Mouse (Mus musculus) stomach, embryonic 14.5 days (tissue): ENCODE data around the gene Fbp2. TPM values are rescaled to one million over a fixed set of nuclear protein-coding genes. Genes with fewer than 3 reads are reported as not detected.
"Not testable (repeated sequence)": the region's sequence is repeated elsewhere in the genome, so short reads cannot be mapped to it uniquely, and the experiment has no call there.

Source experiments
- ATAC-seq: fragments of 200-750 bp; cut with Nextera tagmentation; 2 replicates; pipeline ENCODE4 v1.8.0; 2017; ENCODE audit warnings: low read depth, moderate TSS enrichment; ENCODE audit not compliant: insufficient number of reproducible peaks, insufficient read depth, low FRiP score
- H3K27ac ChIP-seq: fragments of 300-500 bp; sonication (generic); 2 replicates; pipeline ENCODE4 v1.5.1; 2014; ENCODE audit warnings: mild to moderate bottlenecking, low read length, moderate library complexity, mixed read lengths
- H3K27me3 ChIP-seq: fragments of 300-500 bp; sonication (generic); 2 replicates; pipeline ENCODE4 v1.6.1; 2014; ENCODE audit warnings: low read length, control low read depth, mixed read lengths; ENCODE audit not compliant: control insufficient read depth, insufficient read depth
- H3K36me3 ChIP-seq: fragments of 300-500 bp; sonication (generic); 2 replicates; pipeline ENCODE4 v1.6.1; 2014; ENCODE audit warnings: mild to moderate bottlenecking, control low read depth, low read length, moderate library complexity, mixed read lengths; ENCODE audit not compliant: control insufficient read depth, insufficient read depth
- H3K4me1 ChIP-seq: fragments of 300-500 bp; sonication (generic); 2 replicates; pipeline ENCODE4 v1.6.1; 2014; ENCODE audit warnings: low read length, control low read depth, mixed read lengths; ENCODE audit not compliant: control insufficient read depth, insufficient read depth
- H3K4me2 ChIP-seq: fragments of 300-500 bp; sonication (generic); replicated peaks from 2 replicates; pipeline ENCODE4 v1.6.1; 2014; ENCODE audit warnings: low read depth, low read length, control low read depth
- H3K4me3 ChIP-seq: fragments of 300-500 bp; sonication (generic); 2 replicates; pipeline ENCODE4 v1.5.1; 2014; ENCODE audit warnings: low read depth, low read length, control low read depth
- H3K9ac ChIP-seq: fragments of 300-500 bp; sonication (generic); replicated peaks from 2 replicates; pipeline ENCODE4 v1.6.1; 2014; ENCODE audit warnings: low read depth, mild to moderate bottlenecking, control low read depth, low read length, moderate library complexity, mixed read lengths
- H3K9me3 ChIP-seq: fragments of 300-500 bp; sonication (generic); 2 replicates; pipeline ENCODE4 v1.6.1; 2016; ENCODE audit warnings: low read depth, low read length, control low read depth; ENCODE audit not compliant: control insufficient read depth
- WGBS: fragments of 180-500 bp; shearing (Covaris S2); extraction: QIAGEN DNeasy Blood & Tissue Kit; methylation state at CpG from one replicate; pipeline ENCODE4 v1.1.7; 2014; 5-methylcytosine and 5-hydroxymethylcytosine counted together
- polyA plus RNA-seq: library from polyadenylated mRNA; unstranded; fragments of >200 nt; fragmentation: Nextera tagmentation; extraction: Ambion mirVana; gene quantifications from 2 replicates; pipeline ENCODE4 v1.2.1, GENCODE M21; 2014

Gene Fbp2
- polyA plus RNA-seq, 1 experiment from 2014 or later, result 35.3 TPM

DNA sequence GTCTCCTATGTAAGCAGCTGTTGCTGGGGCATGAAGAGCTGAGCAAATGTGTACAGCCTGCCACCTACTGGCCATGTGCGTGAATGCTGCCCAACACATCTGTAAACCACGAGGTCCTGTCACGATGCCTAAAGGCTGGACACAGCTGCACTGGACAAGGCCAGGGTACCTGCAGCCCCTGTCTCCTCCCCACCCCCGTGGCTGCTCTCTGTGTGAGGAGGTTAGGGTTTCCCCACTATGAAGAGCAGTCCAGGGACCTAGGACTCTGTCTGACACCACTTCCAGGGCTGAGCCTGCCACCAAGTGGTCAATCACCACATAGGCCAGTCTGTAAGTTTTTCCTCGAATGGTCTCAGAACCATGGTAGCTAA lies 1.9 kb downstream of the Fbp2 start:
- 4% methylated on average over 5 of the region's 5 CpGs for WGBS
- ATAC-seq, result peak; percentile 79; the same call in 1 of the 2 replicates

DNA sequence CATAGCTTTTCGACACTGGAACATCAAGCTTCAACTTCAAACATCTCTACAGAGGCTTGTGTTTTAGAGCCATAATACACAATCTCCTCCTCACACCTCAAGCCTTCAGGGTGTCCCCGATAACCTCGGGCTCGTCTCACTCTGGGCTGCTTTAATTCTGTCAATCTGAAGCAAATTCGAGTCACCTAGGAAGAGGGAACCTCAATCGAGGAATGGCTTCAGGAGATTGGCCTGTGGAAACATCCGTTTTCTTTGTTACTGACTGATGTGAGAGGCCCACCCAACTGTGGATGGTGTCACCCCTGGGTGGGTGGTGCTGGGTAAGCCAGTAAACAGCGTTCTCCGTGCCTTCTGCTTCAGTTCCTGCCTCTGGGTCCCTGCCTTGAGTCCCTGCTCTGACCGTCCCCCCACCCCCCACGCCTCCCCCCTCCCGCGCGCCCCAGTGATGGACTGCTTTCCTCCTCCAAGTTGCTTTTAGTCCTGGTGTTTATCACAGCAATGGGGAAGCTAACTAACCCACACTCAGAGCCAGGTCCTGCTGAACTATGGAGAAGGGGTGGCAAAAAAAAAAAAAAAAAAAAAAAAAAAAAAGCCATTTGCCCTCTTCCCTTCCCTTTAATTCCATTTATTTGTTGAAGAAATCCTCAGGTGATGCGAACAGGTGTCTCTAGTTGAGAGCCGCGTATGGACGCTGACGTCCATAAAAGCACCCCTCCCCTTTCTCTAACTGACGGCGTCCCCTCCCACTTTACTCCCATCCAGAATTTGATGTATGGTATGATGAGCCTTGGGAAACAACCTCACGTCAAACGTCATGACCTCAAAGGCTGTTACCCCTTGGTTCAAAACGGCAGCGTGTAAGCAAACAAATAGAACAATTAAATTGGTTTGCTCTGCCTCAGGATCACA lies 2.6 kb downstream of the Fbp2 start:
- H3K4me2 ChIP-seq, result peak overlapping the region; percentile 45
- no peaks in the 10 kb centered on the region for H3K4me1 ChIP-seq
- 0 out of 2 replicates have a peak overlapping the region, but pooled peaks have one; percentile 7 for H3K4me3 ChIP-seq
- no peaks in the 10 kb centered on the region for H3K9me3 ChIP-seq
- 30% methylated on average over 25 of the region's 25 CpGs for WGBS
- no peak overlapping the region for H3K27ac ChIP-seq
- H3K27me3 ChIP-seq, result no peaks in the 10 kb centered on the region
- ATAC-seq, result no peak
- H3K36me3 ChIP-seq, result no peaks in the 10 kb centered on the region
- H3K9ac ChIP-seq, result no peak overlapping the region

More for the DNA sequence above, 1.9 kb downstream of the Fbp2 start:
- H3K36me3 ChIP-seq, result no peaks in the 10 kb centered on the region
- H3K4me3 ChIP-seq, result 0 out of 2 replicates have a peak overlapping the region, but pooled peaks have one; percentile 11
- H3K9ac ChIP-seq, result no peak overlapping the region
- no peaks in the 10 kb centered on the region for H3K9me3 ChIP-seq
- peak overlapping the region; percentile 45 for H3K4me2 ChIP-seq
- H3K4me1 ChIP-seq, result no peaks in the 10 kb centered on the region
- no peaks in the 10 kb centered on the region for H3K27me3 ChIP-seq
- no peak overlapping the region for H3K27ac ChIP-seq

DNA sequence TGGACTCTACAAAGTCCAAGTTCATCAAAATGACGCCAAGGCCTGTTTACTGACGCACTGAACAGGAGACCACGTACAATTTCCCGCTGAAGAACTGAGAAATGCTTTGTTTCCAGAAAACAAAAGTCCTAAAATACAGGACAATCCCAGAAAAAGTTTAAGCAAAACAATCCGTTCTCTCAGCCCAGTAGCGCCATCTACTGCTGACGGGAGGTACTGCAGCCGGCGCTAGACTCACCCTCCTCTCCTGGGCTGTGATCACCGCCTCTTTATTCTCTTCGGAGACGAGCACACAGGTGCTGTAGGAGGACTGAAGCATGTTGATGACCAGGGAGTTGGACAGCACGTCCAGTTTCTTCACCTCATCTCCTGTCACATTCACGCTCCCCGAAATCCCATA lies 3.6 kb downstream of the Fbp2 start:
- H3K4me2 ChIP-seq, result 0 out of 2 replicates have a peak overlapping the region, but pooled peaks have one; percentile 2
- H3K36me3 ChIP-seq, result no peaks in the 10 kb centered on the region
- WGBS, result 13% methylated on average over 15 of the region's 15 CpGs
- no peaks in the 10 kb centered on the region for H3K4me1 ChIP-seq
- no peak for ATAC-seq
- no peak overlapping the region for H3K27ac ChIP-seq
- H3K4me3 ChIP-seq, result no peak overlapping the region
- no peaks in the 10 kb centered on the region for H3K9me3 ChIP-seq
- no peaks in the 10 kb centered on the region for H3K27me3 ChIP-seq
- H3K9ac ChIP-seq, result no peak overlapping the region

DNA sequence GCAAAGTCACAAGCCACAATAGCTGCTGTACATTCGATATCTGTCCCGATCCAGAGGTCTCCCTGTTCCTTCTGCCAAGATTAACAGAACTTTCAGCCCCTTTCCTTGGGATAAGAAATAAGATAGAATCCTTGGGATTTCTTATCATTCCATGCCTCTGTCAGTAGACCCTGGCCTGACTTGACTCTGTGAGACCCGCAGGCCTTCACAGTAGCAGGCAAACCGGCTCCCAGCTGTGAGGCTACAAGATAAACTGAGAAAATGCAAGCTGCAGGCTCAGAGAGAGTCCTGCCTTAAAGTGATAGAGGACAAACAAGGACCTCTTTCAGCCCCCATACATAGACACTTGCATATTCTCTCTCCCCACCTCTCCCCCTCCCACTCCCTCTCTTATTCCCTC lies 24.9 kb downstream of the Fbp2 start:
- Histone ChIP-seq H3K9ac (no peak overlapping the region), H3K27me3 (no peaks in the 10 kb centered on the region), H3K9me3 (no peaks in the 10 kb centered on the region), H3K4me3 (no peak overlapping the region), H3K36me3 (no peaks in the 10 kb centered on the region), H3K4me1 (no peaks in the 10 kb centered on the region), H3K27ac (no peak overlapping the region), H3K4me2 (no peak overlapping the region)
- no peak for ATAC-seq
- 25% methylated on average over 4 of the region's 4 CpGs for WGBS

DNA sequence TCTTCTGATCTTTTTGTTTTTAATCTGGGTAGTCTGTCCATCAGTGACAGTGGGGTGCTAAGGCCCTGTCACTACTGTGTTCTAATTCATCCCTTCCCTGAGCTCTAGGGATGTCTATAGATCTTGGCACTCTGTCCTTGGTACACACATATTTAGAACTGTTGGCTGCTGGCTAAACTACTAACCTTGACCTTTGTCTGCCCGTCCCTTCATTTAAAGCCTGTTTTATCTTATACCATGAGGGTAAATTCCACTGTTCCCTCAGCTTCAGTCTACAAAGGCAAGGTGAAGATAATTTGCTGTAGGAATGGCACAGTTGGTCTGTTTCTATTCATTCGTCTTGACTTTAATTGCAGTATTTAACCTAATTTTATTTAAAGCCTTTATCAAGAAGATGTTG lies 26.0 kb downstream of the Fbp2 start:
- Histone ChIP-seq H3K4me3 (no peak overlapping the region), H3K4me2 (no peak overlapping the region), H3K9me3 (no peaks in the 10 kb centered on the region), H3K27ac (no peak overlapping the region), H3K4me1 (no peaks in the 10 kb centered on the region), H3K36me3 (no peaks in the 10 kb centered on the region), H3K27me3 (no peaks in the 10 kb centered on the region), H3K9ac (no peak overlapping the region)
- WGBS, result 73% methylated on average over 2 of the region's 2 CpGs
- ATAC-seq, result no peak

DNA sequence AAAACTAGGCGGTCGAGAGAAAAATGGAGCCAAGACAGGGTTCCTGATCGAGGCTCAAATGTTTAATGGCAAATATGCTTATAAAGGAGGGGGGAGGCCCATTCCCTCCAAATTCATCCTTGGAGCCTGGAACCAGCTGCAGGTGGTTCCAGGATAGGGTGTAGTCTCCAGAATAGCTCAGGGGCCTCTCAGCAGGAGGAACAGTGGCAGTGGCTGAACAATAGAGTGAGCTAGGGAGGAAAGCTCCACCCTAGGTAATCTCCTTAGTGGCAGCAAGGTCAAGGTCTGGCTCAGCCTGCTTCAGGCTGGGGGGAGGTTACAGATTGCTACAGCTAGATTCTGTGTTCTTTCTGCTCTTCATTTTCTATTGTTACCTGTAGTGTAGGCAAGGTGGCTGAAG lies 42.5 kb downstream of the Fbp2 start:
- ATAC-seq, H3K4me2 ChIP-seq, H3K36me3 ChIP-seq, H3K27ac ChIP-seq, H3K27me3 ChIP-seq, H3K9ac ChIP-seq, H3K4me1 ChIP-seq, H3K9me3 ChIP-seq, H3K4me3 ChIP-seq: not testable (repeated sequence)
- 78% methylated on average over 3 of the region's 3 CpGs for WGBS

DNA sequence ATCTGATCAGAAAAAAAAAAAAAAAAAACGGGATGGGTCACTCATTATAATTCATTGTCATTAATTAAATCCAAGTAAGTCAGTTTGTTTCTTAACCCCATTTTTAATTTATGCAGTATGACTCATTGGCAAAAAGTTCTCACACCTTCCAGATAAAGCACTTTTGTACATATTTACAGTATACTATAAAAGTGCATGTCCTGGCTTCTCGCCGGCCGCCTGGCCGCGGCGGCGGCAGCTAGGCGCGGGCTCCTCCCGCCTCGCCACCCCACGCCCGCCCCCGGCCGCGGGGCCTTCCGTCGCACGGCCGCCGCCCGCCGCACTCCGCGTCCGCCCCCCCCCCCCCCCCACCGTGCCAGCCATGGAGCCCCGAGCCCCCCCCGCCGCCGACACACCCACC lies 45.5 kb downstream of the Fbp2 start:
- H3K9me3 ChIP-seq, result no peaks in the 10 kb centered on the region
- H3K36me3 ChIP-seq, result no peaks in the 10 kb centered on the region
- H3K27ac ChIP-seq, result no peak overlapping the region
- no peaks in the 10 kb centered on the region for H3K4me1 ChIP-seq
- H3K4me3 ChIP-seq, result peak overlapping the region; percentile 11; the same call in 1 of the 2 replicates
- 8% methylated on average over 21 of the region's 32 CpGs for WGBS
- no peaks in the 10 kb centered on the region for H3K27me3 ChIP-seq
- no peak for ATAC-seq
- H3K4me2 ChIP-seq, result peak overlapping the region; percentile 49
- H3K9ac ChIP-seq, result no peak overlapping the region

DNA sequence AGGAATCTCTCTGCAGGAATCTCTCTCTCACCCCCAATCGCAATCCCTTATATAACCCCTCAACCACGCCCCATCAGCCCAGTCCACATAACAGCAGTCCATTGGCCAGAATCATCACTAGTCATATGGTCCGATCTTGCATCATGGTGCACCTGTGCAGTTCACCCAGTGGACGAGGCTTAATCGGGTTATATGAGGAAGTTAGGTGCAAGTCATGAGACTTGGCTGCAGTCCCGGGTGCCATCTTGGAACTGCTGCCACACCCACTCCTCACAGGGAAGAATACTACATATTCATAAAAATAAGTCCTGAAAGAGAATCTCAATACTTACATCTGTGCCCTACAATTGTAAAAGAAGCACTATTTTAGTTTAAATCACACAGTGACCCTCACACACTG lies 50.2 kb downstream of the Fbp2 start:
- H3K4me3 ChIP-seq, H3K9me3 ChIP-seq, H3K27ac ChIP-seq, H3K4me2 ChIP-seq, H3K36me3 ChIP-seq, H3K27me3 ChIP-seq, H3K4me1 ChIP-seq, H3K9ac ChIP-seq, ATAC-seq: not testable (repeated sequence)
- WGBS, result 89% methylated on average over 6 of the region's 6 CpGs
